Mouse (Mus musculus): Measurements from ENCODE around the gene Palm3. TPM values are rescaled to one million over a fixed set of nuclear protein-coding genes. Genes with fewer than 3 reads are reported as not detected.
A peak's percentile ranks its signal among the peaks of the same experiment; 100 is the strongest.

Palm3 gene
- polyA plus RNA-seq (2015; fragmentation: Nextera tagmentation; extraction: Ambion mirVana), result 6.6 and 6.7 TPM in 2 replicates

DNA sequence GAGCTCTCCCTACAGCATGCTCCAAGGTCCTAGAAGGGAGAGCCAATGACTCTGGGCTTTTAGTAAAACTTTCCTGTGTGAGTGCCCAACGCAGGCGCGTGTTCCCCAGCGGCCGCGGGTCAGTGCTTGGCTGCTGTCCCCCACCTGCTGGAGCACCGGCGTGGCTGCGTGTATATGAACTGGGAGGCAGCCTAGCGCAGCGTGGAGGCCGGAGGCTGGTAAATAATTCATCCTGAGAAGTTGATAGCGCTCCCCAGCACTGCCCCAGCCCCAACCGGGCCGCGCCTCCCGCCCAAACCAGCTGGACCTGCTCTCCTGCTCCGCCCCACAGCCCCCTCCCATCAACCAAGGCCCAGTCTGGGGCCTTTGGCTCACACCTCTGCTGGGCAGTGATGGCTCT is at the start of gene Palm3:
Gene Palm3 (plus strand): TSS at position 376 of the 400 bp plus-strand sequence.
- H3K27me3 ChIP-seq (replicated peaks), result peaks cover 12% of the 10 kb centered on the region
- peak; percentile 78 for ATAC-seq (ENCODE audit: insufficient read depth, low FRiP score, low read depth)
- peak within 1 kb of the TSS; percentile 21 for H3K4me3 ChIP-seq (replicated peaks)

DNA sequence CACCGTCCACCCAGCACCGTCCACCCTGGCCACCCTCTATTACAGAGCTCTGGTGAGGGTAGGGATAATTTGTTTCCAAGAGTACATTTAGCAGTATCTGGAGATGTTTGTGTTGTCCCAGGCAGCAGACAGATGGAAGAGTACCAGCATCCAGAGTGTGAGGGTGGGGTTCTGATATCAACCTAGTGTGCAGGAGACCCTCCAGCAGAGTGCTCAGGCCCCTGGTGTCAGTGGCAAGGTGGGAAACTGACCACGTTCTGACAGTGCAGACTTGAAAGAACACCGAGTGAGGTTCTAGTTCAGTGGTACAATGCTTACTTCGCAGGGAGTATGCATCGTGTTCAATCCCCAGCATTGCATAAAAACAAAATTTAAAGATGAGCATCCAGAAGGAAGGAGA is 49.6 kb upstream of the Palm3 start:
- Histone ChIP-seq H3K27ac (0 out of 2 replicates have a peak overlapping the region, but pooled peaks have one; percentile 57), H3K36me3 (peaks cover 10% of the 10 kb centered on the region; the same call in 1 of the 2 replicates), H3K4me1 (peaks cover 23% of the 10 kb centered on the region), H3K4me2 (peak overlapping the region; percentile 81), H3K9me3 (no peaks in the 10 kb centered on the region), H3K27me3 (replicated peaks) (no peaks in the 10 kb centered on the region), H3K4me3 (replicated peaks) (peak overlapping the region; percentile 80; the same call in 1 of the 2 replicates), H3K9ac (peak overlapping the region; percentile 40; the same call in 1 of the 2 replicates)
- 76% methylated on average over 6 of the region's 6 CpGs for WGBS
- no peak for ATAC-seq (ENCODE audit: insufficient read depth, low FRiP score, low read depth)

More for the DNA sequence above, at the start of gene Palm3:
- Histone ChIP-seq H3K9ac (no peak within 1 kb of the TSS), H3K27ac (peak within 1 kb of the TSS; percentile 54; the same call in 1 of the 2 replicates), H3K4me2 (peak within 1 kb of the TSS; percentile 46), H3K36me3 (no peaks in the 10 kb centered on the region), H3K4me1 (peaks cover 24% of the 10 kb centered on the region), H3K9me3 (no peaks in the 10 kb centered on the region)
- WGBS, result 6% methylated on average over 18 of the region's 18 CpGs

- peak; percentile 100 for ATAC-seq (ENCODE audit: insufficient read depth, low FRiP score, low read depth)
- Histone ChIP-seq H3K9ac (peak within 1 kb of the TSS; percentile 86), H3K9me3 (no peaks in the 10 kb centered on the region), H3K27ac (peak within 1 kb of the TSS; percentile 57), H3K27me3 (replicated peaks) (no peaks in the 10 kb centered on the region), H3K4me2 (peak within 1 kb of the TSS; percentile 94), H3K36me3 (peaks cover 10% of the 10 kb centered on the region; the same call in 1 of the 2 replicates), H3K4me1 (peaks cover 30% of the 10 kb centered on the region), H3K4me3 (replicated peaks) (peak within 1 kb of the TSS; percentile 80)
- WGBS, result under 1% methylated on average over 60 of the region's 94 CpGs
These were observed 48.8 kb upstream of the Palm3 start, which contains the start of gene Prkaca for GRCm38 (mm10) chr8:83972150-83973120. Gene Prkaca (plus strand): TSS chr8:83972993.

- no peaks in the 10 kb centered on the region for H3K27me3 ChIP-seq (replicated peaks)
- WGBS, result 2% methylated on average over 37 of the region's 37 CpGs
- H3K4me2 ChIP-seq, result peak overlapping the region; percentile 94
- H3K9me3 ChIP-seq, result no peaks in the 10 kb centered on the region
- H3K4me3 ChIP-seq (replicated peaks), result peak overlapping the region; percentile 80
- 0 out of 2 replicates have a peak, but pooled peaks cover 11% of the 10 kb centered on the region for H3K36me3 ChIP-seq
- peaks cover 40% of the 10 kb centered on the region for H3K4me1 ChIP-seq
- H3K9ac ChIP-seq, result peak overlapping the region; percentile 86
- H3K27ac ChIP-seq, result peak overlapping the region; percentile 35
- no peak for ATAC-seq (ENCODE audit: insufficient read depth, low FRiP score, low read depth)
These were observed 47.9 kb upstream of the Palm3 start for GRCm38 (mm10) chr8:83973161-83974031.

DNA sequence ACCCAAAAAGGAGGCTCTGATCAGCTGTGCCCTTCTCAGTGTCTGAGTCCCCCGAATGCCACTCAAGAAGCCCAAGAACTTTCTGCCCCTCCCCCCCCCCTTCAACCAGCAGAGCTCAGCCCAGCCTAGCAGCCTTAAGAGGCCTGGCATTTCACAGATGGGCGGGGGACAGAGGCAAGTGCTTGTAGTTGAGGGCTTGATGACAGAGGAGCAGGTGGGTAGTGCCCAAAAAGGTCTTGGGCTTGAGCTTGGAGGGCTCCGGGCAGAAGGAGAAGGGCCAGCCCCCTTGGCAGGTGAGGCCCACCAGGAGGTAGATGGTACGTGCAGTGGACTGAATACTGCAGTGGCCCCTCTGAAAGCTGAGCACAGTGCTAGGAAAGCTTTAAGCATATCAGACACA is 46.8 kb upstream of the Palm3 start:
- H3K27ac ChIP-seq, result no peak overlapping the region
- peak overlapping the region; percentile 80; the same call in 1 of the 2 replicates for H3K4me3 ChIP-seq (replicated peaks)
- ATAC-seq (ENCODE audit: insufficient read depth, low FRiP score, low read depth), result no peak
- 0 out of 2 replicates have a peak, but pooled peaks cover 11% of the 10 kb centered on the region for H3K36me3 ChIP-seq
- H3K9ac ChIP-seq, result no peak overlapping the region
- peaks cover 41% of the 10 kb centered on the region for H3K4me1 ChIP-seq
- H3K27me3 ChIP-seq (replicated peaks), result no peaks in the 10 kb centered on the region
- H3K4me2 ChIP-seq, result no peak overlapping the region
- 84% methylated on average over 4 of the region's 4 CpGs for WGBS
- no peaks in the 10 kb centered on the region for H3K9me3 ChIP-seq

GRCm38 (mm10) chr8:83976101-83976630 is 45.1 kb upstream of the Palm3 start:
- no peak for ATAC-seq (ENCODE audit: insufficient read depth, low FRiP score, low read depth)
- Histone ChIP-seq H3K36me3 (peaks cover 10% of the 10 kb centered on the region), H3K27me3 (replicated peaks) (no peaks in the 10 kb centered on the region), H3K4me2 (no peak overlapping the region), H3K4me3 (replicated peaks) (no peak overlapping the region), H3K27ac (no peak overlapping the region), H3K4me1 (peaks cover 41% of the 10 kb centered on the region), H3K9me3 (no peaks in the 10 kb centered on the region), H3K9ac (no peak overlapping the region)
- 80% methylated on average over 4 of the region's 4 CpGs for WGBS

- Histone ChIP-seq H3K27me3 (replicated peaks) (no peaks in the 10 kb centered on the region), H3K9me3 (no peaks in the 10 kb centered on the region), H3K36me3 (peaks cover 17% of the 10 kb centered on the region), H3K4me1 (peaks cover 37% of the 10 kb centered on the region), H3K9ac (no peak overlapping the region), H3K27ac (no peak overlapping the region), H3K4me2 (no peak overlapping the region), H3K4me3 (replicated peaks) (no peak overlapping the region)
- 77% methylated on average over 5 of the region's 5 CpGs for WGBS
- ATAC-seq (ENCODE audit: insufficient read depth, low FRiP score, low read depth), result no peak
These were observed 44.4 kb upstream of the Palm3 start for GRCm38 (mm10) chr8:83976779-83977350.

DNA sequence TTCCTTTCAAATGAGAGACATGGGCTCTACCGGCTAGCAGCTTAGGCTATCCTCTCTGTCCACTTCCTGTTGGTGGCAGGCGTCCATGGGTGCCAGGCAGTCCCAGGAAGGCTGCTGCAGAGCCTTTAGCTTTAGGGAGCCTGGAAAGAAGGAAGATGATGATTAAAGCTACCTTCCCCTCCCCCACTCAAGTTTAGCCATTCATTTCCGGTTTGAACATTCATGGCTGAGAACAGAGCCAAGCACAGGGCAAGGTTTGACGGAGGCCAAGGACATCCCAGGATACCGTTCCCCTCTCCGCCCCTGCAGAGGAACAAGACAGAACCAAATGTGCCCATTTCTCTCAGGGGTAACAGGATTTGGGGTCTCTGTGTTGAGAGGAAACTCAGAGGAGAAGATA is 43.6 kb upstream of the Palm3 start:
- WGBS, result 46% methylated on average over 6 of the region's 6 CpGs
- H3K27me3 ChIP-seq (replicated peaks), result no peaks in the 10 kb centered on the region
- 0 out of 2 replicates have a peak overlapping the region, but pooled peaks have one; percentile 31 for H3K27ac ChIP-seq

GRCm38 (mm10) chr8:83978200-83978599 is 43.1 kb upstream of the Palm3 start:
- Histone ChIP-seq H3K4me2 (no peak overlapping the region), H3K27ac (no peak overlapping the region), H3K27me3 (replicated peaks) (no peaks in the 10 kb centered on the region), H3K9me3 (no peaks in the 10 kb centered on the region), H3K9ac (no peak overlapping the region), H3K4me3 (replicated peaks) (no peak overlapping the region), H3K4me1 (peaks cover 35% of the 10 kb centered on the region), H3K36me3 (peaks cover 25% of the 10 kb centered on the region)
- 67% methylated on average over 9 of the region's 9 CpGs for WGBS
- ATAC-seq (ENCODE audit: insufficient read depth, low FRiP score, low read depth), result no peak

More for the DNA sequence above, 43.6 kb upstream of the Palm3 start:
- no peak overlapping the region for H3K4me3 ChIP-seq (replicated peaks)
- ATAC-seq (ENCODE audit: insufficient read depth, low FRiP score, low read depth), result no peak
- peak overlapping the region; percentile 16; the same call in 1 of the 2 replicates for H3K4me2 ChIP-seq
- no peak overlapping the region for H3K9ac ChIP-seq
- peaks cover 35% of the 10 kb centered on the region for H3K4me1 ChIP-seq
- no peaks in the 10 kb centered on the region for H3K9me3 ChIP-seq
- peaks cover 19% of the 10 kb centered on the region for H3K36me3 ChIP-seq

DNA sequence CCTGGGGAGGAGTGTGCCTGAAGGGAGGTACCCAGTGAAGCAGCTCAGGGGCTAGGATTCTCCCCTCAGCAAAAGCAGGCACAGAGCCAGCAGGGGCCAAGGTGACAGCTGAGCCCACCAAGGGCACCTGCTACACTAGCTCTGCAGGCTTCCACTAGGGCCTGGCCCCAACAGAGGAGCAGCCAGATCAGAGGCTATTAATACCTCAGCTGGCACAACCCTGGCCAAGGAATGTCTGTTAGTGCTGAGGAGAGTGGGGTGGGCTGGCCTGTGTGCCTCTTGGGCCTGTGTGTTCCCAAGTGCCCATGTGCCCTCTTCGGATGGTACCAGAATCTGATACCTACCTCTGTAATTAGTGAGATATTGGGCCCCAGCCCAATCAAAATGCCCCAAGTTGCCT is 41.0 kb upstream of the Palm3 start:
- Histone ChIP-seq H3K36me3 (peaks cover 36% of the 10 kb centered on the region), H3K9ac (no peak overlapping the region), H3K4me3 (replicated peaks) (no peak overlapping the region), H3K27me3 (replicated peaks) (no peaks in the 10 kb centered on the region), H3K4me2 (no peak overlapping the region), H3K27ac (no peak overlapping the region), H3K9me3 (no peaks in the 10 kb centered on the region), H3K4me1 (peaks cover 23% of the 10 kb centered on the region)
- 80% methylated on average over 1 of the region's 1 CpGs for WGBS
- ATAC-seq (ENCODE audit: insufficient read depth, low FRiP score, low read depth), result no peak

GRCm38 (mm10) chr8:83980845-83981244 is 40.4 kb upstream of the Palm3 start:
- H3K9ac ChIP-seq, result no peak overlapping the region
- no peaks in the 10 kb centered on the region for H3K27me3 ChIP-seq (replicated peaks)
- H3K9me3 ChIP-seq, result no peaks in the 10 kb centered on the region
- peaks cover 23% of the 10 kb centered on the region for H3K4me1 ChIP-seq
- no peak overlapping the region for H3K4me2 ChIP-seq
- no peak for ATAC-seq (ENCODE audit: insufficient read depth, low FRiP score, low read depth)
- H3K4me3 ChIP-seq (replicated peaks), result no peak overlapping the region
- WGBS, result 87% methylated on average over 8 of the region's 8 CpGs
- peaks cover 36% of the 10 kb centered on the region for H3K36me3 ChIP-seq
- H3K27ac ChIP-seq, result no peak overlapping the region

All from stomach, embryonic 15.5 days (tissue).